Mouse (Mus musculus) forebrain, embryonic 11.5 days (tissue): ENCODE data around the gene Kantr. TPM values are rescaled to one million over a fixed set of nuclear protein-coding genes. Genes with fewer than 3 reads are reported as not detected.
"Not testable (repeated sequence)": the region's sequence is repeated elsewhere in the genome, so short reads cannot be mapped to it uniquely, and the experiment has no call there.

Source experiments
- ATAC-seq: fragments of 200-750 bp; cut with Nextera tagmentation; replicated peaks from 2 replicates; pipeline ENCODE4 v1.8.0; 2017; ENCODE audit warnings: moderate TSS enrichment; ENCODE audit not compliant: low FRiP score
- DNase-seq: peaks from one replicate; pipeline ENCODE4 v3.0.0-alpha.2; 2017; ENCODE audit warnings: low spot score
- H3K27ac ChIP-seq: fragments of 300-500 bp; sonication (generic); 2 replicates; pipeline ENCODE4 v1.5.1; 2014; ENCODE audit warnings: low read depth, low read length
- H3K27me3 ChIP-seq: fragments of 300-500 bp; sonication (generic); 2 replicates; pipeline ENCODE4 v1.6.1; 2014; ENCODE audit warnings: mild to moderate bottlenecking, low read length, mixed read lengths; ENCODE audit not compliant: control insufficient read depth, insufficient read depth
- H3K36me3 ChIP-seq: fragments of 300-500 bp; sonication (generic); 2 replicates; pipeline ENCODE4 v1.6.1; 2014; ENCODE audit warnings: mild to moderate bottlenecking, low read length, moderate library complexity, mixed read lengths; ENCODE audit not compliant: control insufficient read depth, insufficient read depth
- H3K4me1 ChIP-seq: fragments of 300-500 bp; sonication (generic); replicated peaks from 2 replicates; pipeline ENCODE4 v1.6.1; 2014; ENCODE audit warnings: low read length, mixed read lengths; ENCODE audit not compliant: control insufficient read depth, insufficient read depth
- H3K4me2 ChIP-seq: fragments of 300-500 bp; sonication (generic); 2 replicates; pipeline ENCODE4 v1.6.1; 2014; ENCODE audit warnings: low read depth, mild to moderate bottlenecking, low read length, moderate library complexity, mixed read lengths; ENCODE audit not compliant: severe bottlenecking
- H3K4me3 ChIP-seq: fragments of 300-500 bp; sonication (generic); 2 replicates; pipeline ENCODE4 v1.5.1; 2014; ENCODE audit warnings: low read depth, low read length
- H3K9ac ChIP-seq: fragments of 300-500 bp; sonication (generic); 2 replicates; pipeline ENCODE4 v1.6.1; 2014; ENCODE audit warnings: low read length
- H3K9me3 ChIP-seq: fragments of 300-500 bp; sonication (generic); 2 replicates; pipeline ENCODE4 v1.6.1; 2016; ENCODE audit warnings: low read length, mixed read lengths; ENCODE audit not compliant: control insufficient read depth
- WGBS: fragments of 180-500 bp; shearing (Covaris S2); extraction: QIAGEN DNeasy Blood & Tissue Kit; methylation state at CpG from one replicate; pipeline ENCODE4 v1.1.7; 2014; 5-methylcytosine and 5-hydroxymethylcytosine counted together
- polyA plus RNA-seq: library from polyadenylated mRNA; unstranded; fragments of >200 nt; fragmentation: Nextera tagmentation; extraction: Ambion mirVana; gene quantifications from 2 replicates; pipeline ENCODE4 v1.2.1, GENCODE M21; 2014

Kantr gene
- polyA plus RNA-seq, 1 experiment from 2014 or later = 16.6 TPM

GRCm38 (mm10) chrX:152342358-152342901 lies 15.1 kb upstream of the Kantr start, which contains the start of gene Tspyl2:
Tspyl2 (minus strand) TSS chrX:152342425.
- H3K4me3 ChIP-seq = peak within 1 kb of the TSS; percentile 55
- peaks cover 33% of the 10 kb centered on the region for H3K27me3 ChIP-seq
- H3K4me2 ChIP-seq = peak within 1 kb of the TSS; percentile 56
- H3K36me3 ChIP-seq = no peaks in the 10 kb centered on the region; the same call in 1 of the 2 replicates
- H3K4me1 ChIP-seq = peaks cover under 1% of the 10 kb centered on the region; the same call in 1 of the 2 replicates
- no peaks in the 10 kb centered on the region for H3K9me3 ChIP-seq
- WGBS = 17% methylated on average over 22 of the region's 27 CpGs
- peak within 1 kb of the TSS; percentile 75 for H3K9ac ChIP-seq
- DNase-seq (peak; percentile 94), ATAC-seq (peak; percentile 99)
- peak within 1 kb of the TSS; percentile 70 for H3K27ac ChIP-seq

DNA sequence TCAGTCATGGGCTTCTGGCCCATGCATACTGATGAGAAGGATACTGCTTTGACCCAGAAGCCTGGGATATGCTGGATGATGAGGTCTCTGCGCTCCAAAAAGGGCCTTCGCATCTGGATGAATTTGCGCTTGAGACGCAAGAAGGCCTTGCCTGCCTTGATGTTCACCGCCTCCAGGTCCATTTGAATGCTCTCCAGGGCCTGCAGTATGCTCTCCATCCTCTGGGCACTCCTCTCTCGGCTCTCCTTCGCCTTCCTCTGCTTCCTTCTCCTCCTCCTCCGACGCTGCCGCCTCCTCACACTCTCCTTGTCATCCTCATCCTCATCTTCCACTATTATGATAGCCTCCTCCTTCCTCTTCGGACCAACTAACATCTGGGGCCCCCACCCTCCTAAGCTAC lies 14.2 kb upstream of the Kantr start:
- no peaks in the 10 kb centered on the region for H3K9me3 ChIP-seq
- H3K27me3 ChIP-seq = peaks cover 31% of the 10 kb centered on the region
- H3K4me3 ChIP-seq = peak overlapping the region; percentile 55
- H3K27ac ChIP-seq = no peak overlapping the region
- no peaks in the 10 kb centered on the region for H3K36me3 ChIP-seq
- H3K4me1 ChIP-seq = peaks cover 5% of the 10 kb centered on the region; the same call in 1 of the 2 replicates
- DNase-seq (peak; percentile 56), ATAC-seq (no peak)
- H3K9ac ChIP-seq = peak overlapping the region; percentile 75
- 32% methylated on average over 11 of the region's 11 CpGs for WGBS
- H3K4me2 ChIP-seq = peak overlapping the region; percentile 56

DNA sequence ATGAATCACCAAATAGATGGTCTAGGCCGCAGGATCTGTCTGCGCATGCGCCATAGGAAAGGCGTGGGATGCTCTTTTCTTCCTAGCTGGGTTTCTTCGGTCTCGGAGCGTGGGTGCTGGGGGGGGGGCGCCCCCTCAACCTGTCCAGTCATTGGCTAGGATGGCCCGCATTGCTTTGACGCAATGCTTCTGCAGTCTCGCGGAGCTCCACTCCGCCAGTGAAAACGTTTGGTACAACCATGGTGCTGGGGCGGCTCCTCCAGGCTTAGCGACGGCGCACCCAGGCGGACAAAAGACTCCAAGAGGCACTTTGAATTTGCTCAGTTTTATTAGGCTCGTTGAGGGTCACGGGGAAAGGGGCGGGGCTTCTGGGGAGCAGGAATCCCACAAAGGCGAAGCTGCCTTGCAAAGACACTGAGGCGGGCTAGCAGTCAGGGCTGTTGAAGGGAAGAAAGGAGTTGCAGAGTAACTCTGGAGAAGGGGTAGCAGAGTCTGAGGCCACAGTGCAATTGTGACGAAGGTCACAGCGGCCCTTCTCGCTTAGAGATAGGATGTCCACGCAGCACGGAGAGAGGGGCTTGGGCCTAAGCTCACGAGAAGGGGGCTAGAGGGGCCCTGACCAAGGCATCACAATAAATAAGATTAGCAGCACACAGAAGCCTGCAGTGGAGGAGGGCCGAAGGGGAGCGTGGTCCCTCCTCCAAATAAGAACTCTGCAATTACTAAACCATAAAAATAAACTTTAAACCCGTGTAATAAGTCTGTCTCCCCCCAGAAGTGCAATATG lies 9.4 kb upstream of the Kantr start:
- Histone ChIP-seq H3K27ac (peak overlapping the region; percentile 95), H3K4me2 (peak overlapping the region; percentile 47), H3K36me3 (no peaks in the 10 kb centered on the region), H3K27me3 (peaks cover 16% of the 10 kb centered on the region), H3K9me3 (no peaks in the 10 kb centered on the region), H3K4me1 (peaks cover 5% of the 10 kb centered on the region; the same call in 1 of the 2 replicates), H3K4me3 (peak overlapping the region; percentile 14; the same call in 1 of the 2 replicates), H3K9ac (peak overlapping the region; percentile 67)
- peak; percentile 92 for DNase-seq
- peak; percentile 99 for ATAC-seq
- 15% methylated on average over 32 of the region's 33 CpGs for WGBS

DNA sequence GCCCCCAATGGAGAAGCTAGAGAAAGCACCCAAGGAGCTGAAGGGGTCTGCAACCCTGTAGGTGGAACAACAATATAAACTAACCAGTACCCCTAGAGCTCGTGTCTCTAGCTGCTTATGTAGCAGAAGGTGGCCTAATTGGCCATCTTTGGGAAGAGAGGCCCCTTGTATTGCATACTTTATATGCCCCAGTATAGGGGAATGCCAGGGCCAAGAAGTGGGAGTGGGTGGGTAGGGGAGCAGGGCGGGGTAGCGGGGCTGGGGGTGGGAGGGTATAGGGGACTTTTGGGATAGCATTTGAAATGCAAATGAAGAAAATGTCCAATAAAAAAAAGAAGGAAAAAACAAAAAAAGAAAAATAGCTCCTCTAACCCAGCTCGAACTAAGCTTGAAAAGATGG lies 8.8 kb upstream of the Kantr start:
- H3K36me3 ChIP-seq, DNase-seq, H3K4me1 ChIP-seq, H3K9ac ChIP-seq, H3K9me3 ChIP-seq: not testable (repeated sequence)
- peaks cover 14% of the 10 kb centered on the region for H3K27me3 ChIP-seq
- peak overlapping the region; percentile 14; the same call in 1 of the 2 replicates for H3K4me3 ChIP-seq
- peak overlapping the region; percentile 8; the same call in 1 of the 2 replicates for H3K4me2 ChIP-seq
- 0 out of 2 replicates have a peak, but pooled peaks have one; percentile 6 for ATAC-seq
- WGBS = 38% methylated on average over 4 of the region's 4 CpGs
- peak overlapping the region; percentile 95 for H3K27ac ChIP-seq

GRCm38 (mm10) chrX:152329400-152329799 lies 2.1 kb upstream of the Kantr start:
- not testable (repeated sequence) for ATAC-seq, DNase-seq, H3K9me3 ChIP-seq

GRCm38 (mm10) chrX:152327689-152328052 lies 376 bp upstream of the Kantr start:
- no peak overlapping the region for H3K27ac ChIP-seq
- 15% methylated on average over 8 of the region's 8 CpGs for WGBS

More at GRCm38 (mm10) chrX:152329400-152329799, 2.1 kb upstream of the Kantr start:
- H3K36me3 ChIP-seq, H3K9ac ChIP-seq, H3K4me3 ChIP-seq, H3K27ac ChIP-seq, H3K4me1 ChIP-seq, H3K4me2 ChIP-seq: not testable (repeated sequence)
- H3K27me3 ChIP-seq = peaks cover 21% of the 10 kb centered on the region

GRCm38 (mm10) chrX:152323584-152323983 lies 3.7 kb downstream of the Kantr start:
- H3K27me3 ChIP-seq = peaks cover 17% of the 10 kb centered on the region; the same call in 1 of the 2 replicates
- no peaks in the 10 kb centered on the region; the same call in 1 of the 2 replicates for H3K9me3 ChIP-seq
- no peaks in the 10 kb centered on the region for H3K36me3 ChIP-seq
- DNase-seq = no peak
- H3K4me1 ChIP-seq = no peaks in the 10 kb centered on the region; the same call in 1 of the 2 replicates
- ATAC-seq = no peak
- no peak overlapping the region for H3K9ac ChIP-seq
- no peak overlapping the region for H3K4me3 ChIP-seq
- WGBS = 100% methylated on average over 1 of the region's 1 CpGs
- no peak overlapping the region for H3K4me2 ChIP-seq
- no peak overlapping the region for H3K27ac ChIP-seq

More at GRCm38 (mm10) chrX:152327689-152328052, 376 bp upstream of the Kantr start:
- DNase-seq (no peak), ATAC-seq (0 out of 2 replicates have a peak, but pooled peaks have one; percentile 15)
- H3K4me2 ChIP-seq = peak overlapping the region; percentile 25; the same call in 1 of the 2 replicates
- H3K4me1 ChIP-seq = no peaks in the 10 kb centered on the region; the same call in 1 of the 2 replicates
- peak overlapping the region; percentile 49; the same call in 1 of the 2 replicates for H3K4me3 ChIP-seq
- H3K27me3 ChIP-seq = peaks cover 16% of the 10 kb centered on the region
- H3K36me3 ChIP-seq = no peaks in the 10 kb centered on the region
- H3K9me3 ChIP-seq = no peaks in the 10 kb centered on the region; the same call in 1 of the 2 replicates
- H3K9ac ChIP-seq = peak overlapping the region; percentile 20; the same call in 1 of the 2 replicates

DNA sequence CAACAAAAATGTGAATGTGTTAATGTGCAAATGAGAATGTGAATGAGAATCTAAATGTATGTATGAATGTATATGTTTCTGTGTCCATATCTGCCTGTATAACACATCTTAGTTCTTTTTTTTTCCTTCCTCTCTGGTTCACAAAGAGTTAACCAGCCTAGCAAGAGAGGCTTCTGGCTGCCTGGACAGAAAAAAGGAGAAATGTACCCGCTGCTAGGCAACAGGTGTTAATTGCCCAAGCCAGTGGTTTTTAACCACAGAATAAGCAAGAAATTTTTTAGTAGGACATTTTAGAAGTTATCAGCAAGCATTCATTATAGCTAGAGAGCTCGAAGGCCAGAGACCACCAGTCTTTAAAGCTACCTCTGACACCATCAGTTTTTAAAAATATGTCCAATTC lies 4.5 kb downstream of the Kantr start:
- Histone ChIP-seq H3K9ac (no peak overlapping the region), H3K27me3 (peaks cover 10% of the 10 kb centered on the region; the same call in 1 of the 2 replicates), H3K4me1 (no peaks in the 10 kb centered on the region; the same call in 1 of the 2 replicates), H3K9me3 (no peaks in the 10 kb centered on the region; the same call in 1 of the 2 replicates), H3K4me3 (no peak overlapping the region), H3K27ac (no peak overlapping the region), H3K4me2 (no peak overlapping the region), H3K36me3 (no peaks in the 10 kb centered on the region)
- ATAC-seq (no peak), DNase-seq (no peak)
- WGBS = 44% methylated on average over 2 of the region's 2 CpGs
